ENCODE assay signal across 8 mouse cellular contexts in genomic region chr12:111038231-111038975, GRCm38 (mm10). TPM values are rescaled to one million over a fixed set of nuclear protein-coding genes. Genes with fewer than 3 reads are reported as not detected.
A peak's percentile ranks its signal among the peaks of the same experiment; 100 is the strongest.
DNase-seq lines count a peak whose midpoint lies in the region; ATAC-seq and TF ChIP-seq lines count a peak whose summit lies in the region.

No protein-coding gene starts in this region.

- DNase-seq in kidney, adult 11 months = peak; percentile 46
- DNase-seq in kidney, postnatal 14 days = no peak
- DNase-seq in gastrocnemius, postnatal 10 days = peak; percentile 61
- DNase-seq in induced T-regulatory cell, adult 2 months (ENCODE audit: low read depth) = peak; percentile 73
- DNase-seq in limb, embryonic 14.5 days (ENCODE audit: low spot score) = peak; percentile 80
- DNase-seq in spleen, postnatal 10 days (ENCODE audit: low spot score in 2 of 2) = peak; percentile 73 to 83

- WGBS in limb, embryonic 14.5 days = under 1% methylated on average over 54 of the region's 54 CpGs
- under 1% methylated on average over 54 of the region's 54 CpGs for WGBS in midbrain, embryonic 13.5 days

- peak; percentile 80; the same call in 1 of the 2 replicates for TF ChIP-seq POLR2A in limb, embryonic 14.5 days (IDR thresholded peaks at IDR 0.05; ENCODE audit: borderline replicate concordance, extremely low read depth, insufficient read depth, insufficient read length)

- peak overlapping the region; percentile 64 for H3K9ac ChIP-seq in limb, embryonic 14.5 days (ENCODE audit: low read depth, low read length, severe bottlenecking)
- peak overlapping the region; percentile 86 for H3K9ac ChIP-seq in midbrain, embryonic 13.5 days (replicated peaks)

- peak overlapping the region; percentile 67 for H3K4me2 ChIP-seq in limb, embryonic 14.5 days (replicated peaks; ENCODE audit: low read depth, low read length, severe bottlenecking)
- peak overlapping the region; percentile 83 for H3K4me2 ChIP-seq in midbrain, embryonic 13.5 days (replicated peaks)

- peak overlapping the region; percentile 97 for H3K27ac ChIP-seq in limb, embryonic 14.5 days (replicated peaks; ENCODE audit: low read depth, low read length)
- H3K27ac ChIP-seq in midbrain, embryonic 13.5 days = peak overlapping the region; percentile 99

- H3K9me3 ChIP-seq in limb, embryonic 14.5 days (ENCODE audit: control insufficient read depth, low read length) = no peaks in the 10 kb centered on the region
- no peaks in the 10 kb centered on the region for H3K9me3 ChIP-seq in midbrain, embryonic 13.5 days

- ATAC-seq in common myeloid progenitor, adult 5-6 weeks (replicated peaks; ENCODE audit: low read depth, poor library complexity, severe bottlenecking) = peak; percentile 12
- peak; percentile 58 for ATAC-seq in limb, embryonic 14.5 days (ENCODE audit: low FRiP score, low read depth)
- ATAC-seq in midbrain, embryonic 13.5 days = peak; percentile 71

- 0 out of 2 replicates have a peak, but pooled peaks cover 4% of the 10 kb centered on the region for H3K36me3 ChIP-seq in limb, embryonic 14.5 days (ENCODE audit: control insufficient read depth, insufficient read depth, low read length)
- H3K36me3 ChIP-seq in midbrain, embryonic 13.5 days = peaks cover 7% of the 10 kb centered on the region

- H3K4me1 ChIP-seq in limb, embryonic 14.5 days (ENCODE audit: control insufficient read depth, insufficient read depth, low read length) = peaks cover 18% of the 10 kb centered on the region; the same call in 1 of the 2 replicates
- H3K4me1 ChIP-seq in midbrain, embryonic 13.5 days (replicated peaks) = peaks cover 28% of the 10 kb centered on the region

- H3K27me3 ChIP-seq in limb, embryonic 14.5 days (ENCODE audit: control insufficient read depth, insufficient read depth, low read length) = no peaks in the 10 kb centered on the region
- H3K27me3 ChIP-seq in midbrain, embryonic 13.5 days = no peaks in the 10 kb centered on the region

- H3K4me3 ChIP-seq in limb, embryonic 14.5 days (replicated peaks; ENCODE audit: low read length) = peak overlapping the region; percentile 94
- H3K4me3 ChIP-seq in midbrain, embryonic 13.5 days (replicated peaks) = peak overlapping the region; percentile 97

RNA-seq across cellular contexts. Expression of gene Rcor1, which starts 0.7 kb away (rescaled TPM):
- total RNA-seq in common myeloid progenitor, adult 5-6 weeks (2017) = 46.6 and 47.7 TPM in 2 replicates
- total RNA-seq in gastrocnemius, postnatal 10 days (2021) = 10 to 100 TPM; 14.3 to 19.4 TPM
- polyA plus RNA-seq in limb, embryonic 14.5 days (2012; rRNA removed) = 29.4 and 30.2 TPM in 2 replicates
- polyA plus RNA-seq in limb, embryonic 14.5 days (2014; fragmentation: Nextera tagmentation; extraction: Ambion mirVana) = 17.7 and 20.6 TPM in 2 replicates
- 6.0 and 6.5 TPM in 2 replicates for polyA plus RNA-seq in midbrain, embryonic 13.5 days (2015; fragmentation: Nextera tagmentation; extraction: Ambion mirVana)

RNA-seq across cellular contexts. Expression of gene Ankrd9, which starts 59.6 kb away (rescaled TPM):
- total RNA-seq in common myeloid progenitor, adult 5-6 weeks (2017) = 4.1 and 4.8 TPM in 2 replicates
- total RNA-seq in gastrocnemius, postnatal 10 days (2021) = 100 to 1,000 TPM in 1 of 2 experiments, 10 to 100 TPM in 1; 20.3 to 102 TPM
- 15.6 and 21.6 TPM in 2 replicates for polyA plus RNA-seq in limb, embryonic 14.5 days (2012; rRNA removed)
- polyA plus RNA-seq in limb, embryonic 14.5 days (2014; fragmentation: Nextera tagmentation; extraction: Ambion mirVana) = 11.7 and 12.5 TPM in 2 replicates
- polyA plus RNA-seq in midbrain, embryonic 13.5 days (2015; fragmentation: Nextera tagmentation; extraction: Ambion mirVana) = 6.0 and 6.3 TPM in 2 replicates

Comparison
In these comparisons a context has a peak if more than half of its experiments do, and no peak if none do; other contexts are left out.
1. ATAC-seq: peak in every context shown above with its lines; median percentile 71 in midbrain, embryonic 13.5 days; 58 in limb, embryonic 14.5 days; 12 in common myeloid progenitor, adult 5-6 weeks.